Mouse (Mus musculus) lung, postnatal 4 days (tissue): ENCODE measurements around the gene Pitpnm3.
"Not testable (repeated sequence)": the region's sequence is repeated elsewhere in the genome, so short reads cannot be mapped to it uniquely, and the experiment has no call there.

Experiments used
- DNase-seq, 2 experiments: peaks; one replicate each; pipeline ENCODE4 v3.0.0; 2021

Gene Pitpnm3

GRCm38 (mm10) chr11:72135383-72136158, at the start of gene Pitpnm3:
Gene Pitpnm3 (minus strand): TSS chr11:72135778.
- DNase-seq: peak; percentile 58 to 72

GRCm38 (mm10) chr11:72184252-72184651, 48.7 kb upstream of the Pitpnm3 start:
- DNase-seq: peak in 1 of 2 experiments; percentile 31

- no peak for DNase-seq
These were observed 45.6 kb upstream of the Pitpnm3 start for GRCm38 (mm10) chr11:72181136-72181535.

- no peak for DNase-seq
These were observed 45.0 kb upstream of the Pitpnm3 start for GRCm38 (mm10) chr11:72180556-72180955.

- DNase-seq: no peak
These were observed 41.0 kb upstream of the Pitpnm3 start for GRCm38 (mm10) chr11:72176553-72176952.

GRCm38 (mm10) chr11:72175966-72176365, 40.4 kb upstream of the Pitpnm3 start:
- DNase-seq: no peak

- DNase-seq: no peak
These were observed 39.1 kb upstream of the Pitpnm3 start for GRCm38 (mm10) chr11:72174721-72175120.

- DNase-seq: no peak
These were observed 37.9 kb upstream of the Pitpnm3 start for GRCm38 (mm10) chr11:72173506-72173905.

GRCm38 (mm10) chr11:72171906-72172305, 36.3 kb upstream of the Pitpnm3 start:
- not testable (repeated sequence) for DNase-seq

GRCm38 (mm10) chr11:72169871-72170270, 34.3 kb upstream of the Pitpnm3 start:
- DNase-seq: no peak

GRCm38 (mm10) chr11:72163198-72163597, 27.6 kb upstream of the Pitpnm3 start:
- no peak for DNase-seq

- no peak for DNase-seq
These were observed 21.0 kb upstream of the Pitpnm3 start for GRCm38 (mm10) chr11:72156624-72157023.

GRCm38 (mm10) chr11:72155981-72156428, 20.4 kb upstream of the Pitpnm3 start:
- DNase-seq: no peak

GRCm38 (mm10) chr11:72155186-72155980, 19.8 kb upstream of the Pitpnm3 start:
- no peak for DNase-seq

- peak in 1 of 2 experiments; percentile 67 for DNase-seq
These were observed 17.7 kb upstream of the Pitpnm3 start for GRCm38 (mm10) chr11:72153122-72153862.

- DNase-seq: peak; percentile 30 to 76
These were observed 15.5 kb upstream of the Pitpnm3 start for GRCm38 (mm10) chr11:72151120-72151519.

- DNase-seq: no peak
These were observed 12.3 kb upstream of the Pitpnm3 start for GRCm38 (mm10) chr11:72147910-72148309.

- peak in 1 of 2 experiments; percentile 40 for DNase-seq
These were observed 10.3 kb upstream of the Pitpnm3 start for GRCm38 (mm10) chr11:72145877-72146248.

- peak; percentile 69 to 76 for DNase-seq
These were observed 9.8 kb upstream of the Pitpnm3 start for GRCm38 (mm10) chr11:72145182-72145876.

- peak; percentile 49 to 67 for DNase-seq
These were observed 7.3 kb upstream of the Pitpnm3 start for GRCm38 (mm10) chr11:72142889-72143288.

GRCm38 (mm10) chr11:72140198-72140597, 4.6 kb upstream of the Pitpnm3 start:
- peak in 1 of 2 experiments; percentile 18 for DNase-seq

- peak; percentile 38 to 76 for DNase-seq
These were observed 829 bp upstream of the Pitpnm3 start for GRCm38 (mm10) chr11:72136231-72136982.
